Mouse (Mus musculus) liver, embryonic 11.5 days (tissue): Measurements from ENCODE around the gene Hpcal1. TPM values are rescaled to one million over a fixed set of nuclear protein-coding genes. Genes with fewer than 3 reads are reported as not detected.

ENCODE experiments used
- ATAC-seq: fragments of 200-750 bp; cut with Nextera tagmentation; replicated peaks from 2 replicates; pipeline ENCODE4 v1.8.0; 2017; ENCODE audit warnings: moderate number of reproducible peaks, mild to moderate bottlenecking, moderate TSS enrichment, moderate library complexity; ENCODE audit not compliant: low FRiP score
- DNase-seq: peaks from one replicate; pipeline ENCODE4 v3.0.0-alpha.2; 2017; ENCODE audit warnings: low spot score
- H3K27ac ChIP-seq: fragments of 300-500 bp; sonication (generic); 2 replicates; pipeline ENCODE4 v1.5.1; 2014; ENCODE audit warnings: mild to moderate bottlenecking, low read depth, low read length, control low read depth
- H3K27me3 ChIP-seq: fragments of 300-500 bp; sonication (generic); replicated peaks from 2 replicates; pipeline ENCODE4 v1.6.1; 2014; ENCODE audit warnings: low read length, mixed read lengths; ENCODE audit not compliant: control insufficient read depth, insufficient read depth
- H3K36me3 ChIP-seq: fragments of 300-500 bp; sonication (generic); 2 replicates; pipeline ENCODE4 v1.6.1; 2014; ENCODE audit warnings: mild to moderate bottlenecking, low read length, moderate library complexity, mixed read lengths; ENCODE audit not compliant: control insufficient read depth, insufficient read depth
- H3K4me1 ChIP-seq: fragments of 300-500 bp; sonication (generic); replicated peaks from 2 replicates; pipeline ENCODE4 v1.6.1; 2014; ENCODE audit warnings: low read length, mixed read lengths; ENCODE audit not compliant: control insufficient read depth, insufficient read depth
- H3K4me2 ChIP-seq: fragments of 300-500 bp; sonication (generic); 2 replicates; pipeline ENCODE4 v1.6.1; 2014; ENCODE audit warnings: mild to moderate bottlenecking, control low read depth, moderate library complexity
- H3K4me3 ChIP-seq: fragments of 300-500 bp; sonication (generic); 2 replicates; pipeline ENCODE4 v1.5.1; 2014; ENCODE audit warnings: low read depth, low read length, control low read depth
- H3K9ac ChIP-seq: fragments of 300-500 bp; sonication (generic); 2 replicates; pipeline ENCODE4 v1.6.1; 2014; ENCODE audit warnings: low read depth, low read length, control low read depth
- H3K9me3 ChIP-seq: fragments of 300-500 bp; sonication (generic); 2 replicates; pipeline ENCODE4 v1.6.1; 2016; ENCODE audit warnings: low read length, inconsistent platforms, mixed read lengths; ENCODE audit not compliant: control insufficient read depth
- WGBS: fragments of 180-500 bp; shearing (Covaris S2); extraction: QIAGEN DNeasy Blood & Tissue Kit; methylation state at CpG from one replicate; pipeline ENCODE4 v1.1.7; 2014; 5-methylcytosine and 5-hydroxymethylcytosine counted together
- polyA plus RNA-seq: library from polyadenylated mRNA; unstranded; fragments of >200 nt; fragmentation: Nextera tagmentation; extraction: Ambion mirVana; gene quantifications from 2 replicates; pipeline ENCODE4 v1.2.1, GENCODE M21; 2014

Hpcal1 gene
- polyA plus RNA-seq: 30.2 and 31.8 TPM in 2 replicates

DNA sequence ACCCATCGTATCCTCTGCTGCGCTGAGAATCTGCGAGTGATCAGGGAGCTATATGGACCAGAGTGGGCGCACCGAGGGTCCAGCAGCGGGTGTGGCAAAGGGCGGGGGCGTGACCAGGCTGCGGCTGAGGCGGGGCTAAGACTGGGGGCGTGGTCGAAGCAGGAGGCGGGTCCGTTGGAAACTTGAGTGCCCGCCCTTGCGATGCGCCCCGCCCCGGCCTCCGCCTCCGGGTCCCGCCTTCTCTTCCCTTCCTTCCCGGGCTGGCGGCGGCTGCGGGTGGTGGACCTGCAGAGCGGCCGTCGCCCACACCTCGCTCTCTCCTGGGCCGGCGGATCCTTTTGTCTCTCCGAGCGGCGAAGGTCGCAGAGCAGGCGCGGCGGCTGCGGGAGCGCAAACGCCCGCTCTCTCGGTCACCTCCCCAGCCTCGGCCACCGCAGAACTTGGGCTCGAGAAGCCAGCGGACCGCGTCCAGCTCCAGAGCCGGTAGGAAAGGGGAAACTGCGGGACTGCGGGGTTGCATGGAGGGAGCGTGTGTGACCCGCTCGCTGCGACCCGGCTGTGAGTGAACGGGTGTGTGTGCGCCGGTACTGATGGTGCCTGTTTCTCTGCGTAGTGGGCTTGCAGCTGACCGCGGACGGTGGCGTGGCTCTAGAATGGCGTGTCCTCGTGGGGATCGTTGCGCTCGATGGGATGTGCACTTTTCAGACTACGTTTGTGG is at the start of gene Hpcal1:
Gene Hpcal1, plus strand, starts transcription at position 293 of the 718 bp plus-strand sequence.
- Histone ChIP-seq H3K4me3 (peak within 1 kb of the TSS; percentile 62), H3K27ac (no peak within 1 kb of the TSS), H3K9me3 (no peaks in the 10 kb centered on the region), H3K27me3 (no peaks in the 10 kb centered on the region), H3K9ac (peak within 1 kb of the TSS; percentile 56), H3K36me3 (no peaks in the 10 kb centered on the region), H3K4me2 (peak within 1 kb of the TSS; percentile 94), H3K4me1 (peaks cover 13% of the 10 kb centered on the region)
- WGBS: 0% methylated on average over 71 of the region's 72 CpGs
- ATAC-seq (peak; percentile 91), DNase-seq (peak; percentile 98)

DNA sequence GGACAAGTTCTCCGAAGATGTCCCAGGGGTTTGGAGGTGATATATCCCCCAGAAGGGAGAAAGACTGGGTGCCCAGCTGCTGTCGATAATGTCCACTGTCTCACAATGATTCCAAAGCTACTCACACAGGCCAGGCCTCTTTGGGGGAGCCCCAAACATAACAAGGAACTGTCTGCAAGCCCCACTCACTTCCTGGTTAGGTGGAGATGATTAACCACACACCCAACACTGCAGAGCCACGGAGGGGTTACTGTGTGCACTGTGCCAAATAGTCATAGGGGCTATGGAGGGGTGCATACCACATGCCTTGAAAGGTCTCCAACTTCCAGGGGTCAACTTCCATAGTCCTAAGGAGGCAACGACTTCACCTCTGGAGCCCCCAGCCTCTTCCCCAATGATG is 49.4 kb upstream of the Hpcal1 start:
- Histone ChIP-seq H3K9ac (no peak overlapping the region), H3K27me3 (no peaks in the 10 kb centered on the region), H3K4me3 (no peak overlapping the region), H3K4me2 (no peak overlapping the region), H3K9me3 (no peaks in the 10 kb centered on the region), H3K27ac (no peak overlapping the region), H3K4me1 (no peaks in the 10 kb centered on the region), H3K36me3 (no peaks in the 10 kb centered on the region)
- WGBS: 56% methylated on average over 4 of the region's 4 CpGs
- no peak for DNase-seq
- no peak for ATAC-seq

DNA sequence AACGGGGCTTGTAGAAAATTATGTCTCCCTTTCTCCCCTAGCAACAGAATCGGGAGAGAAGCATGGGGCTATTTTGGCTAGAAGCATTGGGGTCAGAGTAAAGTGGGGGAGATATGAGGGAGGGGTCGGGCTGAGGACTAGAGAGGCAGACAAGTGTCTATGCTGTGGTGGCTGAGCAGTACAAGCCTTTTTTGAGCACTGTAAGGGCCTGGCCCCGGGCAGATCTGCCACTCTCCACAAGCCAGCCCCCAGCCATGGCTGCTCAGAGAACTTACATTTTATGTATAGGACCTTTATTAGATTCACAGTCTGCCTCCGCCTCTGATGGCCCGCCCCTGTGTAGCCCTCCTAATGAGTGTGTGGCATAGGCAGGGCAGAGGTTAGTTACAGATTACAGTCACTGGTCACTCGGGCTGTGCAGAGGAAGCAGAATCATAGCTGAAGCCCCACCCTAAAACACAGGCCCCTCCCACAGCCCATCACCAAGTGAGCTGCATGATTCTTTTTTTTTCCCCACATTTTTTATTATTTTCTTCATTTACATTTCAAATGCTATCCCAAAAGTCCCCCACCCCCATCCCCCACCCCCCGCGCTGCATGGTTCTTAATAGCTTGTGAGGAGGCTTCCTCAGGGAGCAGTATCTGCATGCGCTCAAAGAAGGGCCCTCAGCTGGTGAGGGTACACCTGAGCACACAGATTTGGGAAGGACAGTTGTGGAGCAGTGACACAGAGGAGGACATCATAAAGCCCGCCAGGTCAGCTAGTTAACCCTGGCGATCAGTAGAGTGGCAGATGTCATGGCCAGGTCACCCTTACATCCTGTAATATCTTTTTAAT is 46.1 kb upstream of the Hpcal1 start:
- ATAC-seq (no peak), DNase-seq (no peak)
- no peaks in the 10 kb centered on the region for H3K4me1 ChIP-seq
- no peak overlapping the region for H3K27ac ChIP-seq
- no peaks in the 10 kb centered on the region for H3K36me3 ChIP-seq
- no peak overlapping the region for H3K9ac ChIP-seq
- H3K4me2 ChIP-seq: no peak overlapping the region
- H3K27me3 ChIP-seq: no peaks in the 10 kb centered on the region
- no peak overlapping the region for H3K4me3 ChIP-seq
- no peaks in the 10 kb centered on the region for H3K9me3 ChIP-seq
- WGBS: 73% methylated on average over 12 of the region's 12 CpGs

DNA sequence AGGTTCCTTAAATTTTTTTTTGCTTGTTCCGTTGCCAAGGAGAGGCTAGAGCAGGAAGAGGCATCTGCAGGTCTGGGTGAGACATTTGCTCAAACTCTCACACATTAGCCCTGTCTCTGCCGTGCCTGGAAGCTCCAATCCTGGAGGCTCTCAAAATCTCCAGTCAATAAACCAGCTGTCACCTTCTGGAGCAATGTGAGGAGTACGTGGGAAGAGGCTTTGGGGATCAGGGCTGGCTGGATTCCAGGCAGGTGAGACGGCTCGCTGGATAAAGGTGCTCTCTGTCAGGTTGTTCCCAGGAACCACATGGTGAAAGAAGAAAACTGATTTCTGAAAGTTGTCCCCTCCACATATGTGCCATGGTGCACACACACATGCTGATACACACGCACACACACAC is 44.2 kb upstream of the Hpcal1 start:
- Histone ChIP-seq H3K4me1 (no peaks in the 10 kb centered on the region), H3K27ac (no peak overlapping the region), H3K4me3 (no peak overlapping the region), H3K9me3 (no peaks in the 10 kb centered on the region), H3K4me2 (no peak overlapping the region), H3K27me3 (no peaks in the 10 kb centered on the region), H3K9ac (no peak overlapping the region), H3K36me3 (no peaks in the 10 kb centered on the region)
- DNase-seq (no peak), ATAC-seq (no peak)
- 64% methylated on average over 6 of the region's 6 CpGs for WGBS

DNA sequence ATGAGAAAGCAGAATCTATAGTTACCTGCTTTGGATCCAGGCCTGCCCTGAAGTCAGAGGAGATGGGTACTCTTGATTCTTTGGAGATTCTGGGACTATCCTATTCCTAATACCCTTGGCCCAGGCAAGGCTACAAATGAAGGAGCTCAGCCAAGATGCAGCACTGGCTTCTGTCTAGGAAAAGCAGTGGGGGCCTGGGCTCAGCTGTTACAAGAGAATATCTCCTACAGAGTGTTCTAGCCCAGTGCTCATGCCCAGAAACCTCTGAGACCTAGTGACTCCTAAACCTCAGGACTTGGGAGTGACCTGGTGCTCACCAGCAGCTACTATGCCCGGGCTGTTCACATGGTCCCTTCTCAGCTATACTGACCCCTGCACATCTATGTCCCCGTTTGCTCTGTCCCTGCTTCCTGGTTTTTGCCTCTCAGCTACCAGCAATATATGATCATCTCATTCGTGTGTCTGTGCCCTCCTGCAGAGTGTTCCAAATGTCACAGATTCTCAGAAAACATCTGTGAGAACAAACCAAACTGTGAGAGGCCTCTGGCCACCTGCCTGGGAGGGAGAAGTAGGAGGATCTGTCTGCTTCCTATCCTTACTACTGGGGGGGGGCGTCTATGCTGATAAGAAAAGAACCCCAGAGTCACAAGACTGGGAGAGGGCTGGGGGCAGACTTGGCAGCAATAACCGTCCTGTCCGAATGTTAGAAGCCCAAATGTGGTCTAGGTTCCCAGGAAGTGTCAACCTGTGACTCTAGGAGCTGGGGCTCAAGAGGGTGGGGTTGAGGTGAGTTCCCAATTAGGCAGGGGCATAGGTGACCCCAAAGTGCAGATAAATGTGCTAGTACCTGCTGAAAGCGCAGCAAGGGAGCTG is 39.2 kb upstream of the Hpcal1 start:
- H3K36me3 ChIP-seq: no peaks in the 10 kb centered on the region
- WGBS: 59% methylated on average over 7 of the region's 7 CpGs
- H3K27me3 ChIP-seq: no peaks in the 10 kb centered on the region
- no peak overlapping the region for H3K9ac ChIP-seq
- no peak overlapping the region for H3K4me3 ChIP-seq
- no peak overlapping the region for H3K4me2 ChIP-seq
- DNase-seq (no peak), ATAC-seq (no peak)
- H3K9me3 ChIP-seq: no peaks in the 10 kb centered on the region; the same call in 1 of the 2 replicates
- H3K4me1 ChIP-seq: no peaks in the 10 kb centered on the region
- H3K27ac ChIP-seq: no peak overlapping the region

DNA sequence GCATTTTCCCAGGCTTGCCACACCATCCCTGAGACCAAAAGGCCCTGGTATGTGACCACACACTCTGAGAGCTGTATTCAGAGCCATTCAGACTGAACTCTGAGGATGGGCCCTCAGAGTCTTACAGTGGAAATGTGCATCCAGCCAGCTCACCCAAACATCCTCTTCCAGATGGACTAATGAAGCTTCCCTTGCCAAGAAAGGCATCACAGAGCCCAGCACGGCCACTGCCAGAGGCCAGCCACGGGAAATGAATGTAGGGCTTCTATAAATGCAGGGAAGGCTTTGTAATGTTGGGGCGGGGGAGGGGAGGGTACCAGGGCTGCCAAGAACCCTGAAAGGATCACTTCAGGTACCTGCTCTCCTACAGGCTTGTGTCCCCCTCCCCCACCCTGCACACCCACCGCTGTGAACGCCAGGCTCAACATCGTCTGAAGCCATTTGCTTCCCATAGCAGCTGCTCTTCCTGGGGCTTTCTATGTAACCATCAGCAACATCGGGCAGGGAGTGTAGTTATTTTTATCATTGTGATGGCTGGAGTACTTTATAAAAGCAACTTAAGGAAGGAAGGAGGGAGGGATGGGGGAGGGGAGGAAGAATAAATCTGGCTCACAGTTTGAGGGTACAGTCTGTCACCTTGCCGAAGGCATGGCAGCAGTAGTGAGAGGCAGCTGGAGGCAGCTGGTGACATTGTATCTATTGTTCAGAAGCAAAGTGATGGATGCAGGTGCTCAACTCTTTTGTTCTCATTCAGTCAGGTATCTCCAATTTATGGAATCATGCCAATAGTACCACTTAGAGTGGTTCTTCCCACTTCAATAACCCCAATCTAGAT is 38.2 kb upstream of the Hpcal1 start:
- Histone ChIP-seq H3K9me3 (no peaks in the 10 kb centered on the region; the same call in 1 of the 2 replicates), H3K4me3 (no peak overlapping the region), H3K9ac (no peak overlapping the region), H3K4me1 (no peaks in the 10 kb centered on the region), H3K36me3 (no peaks in the 10 kb centered on the region), H3K27me3 (no peaks in the 10 kb centered on the region), H3K4me2 (no peak overlapping the region), H3K27ac (no peak overlapping the region)
- ATAC-seq (no peak), DNase-seq (no peak)
- WGBS: 55% methylated on average over 8 of the region's 8 CpGs

DNA sequence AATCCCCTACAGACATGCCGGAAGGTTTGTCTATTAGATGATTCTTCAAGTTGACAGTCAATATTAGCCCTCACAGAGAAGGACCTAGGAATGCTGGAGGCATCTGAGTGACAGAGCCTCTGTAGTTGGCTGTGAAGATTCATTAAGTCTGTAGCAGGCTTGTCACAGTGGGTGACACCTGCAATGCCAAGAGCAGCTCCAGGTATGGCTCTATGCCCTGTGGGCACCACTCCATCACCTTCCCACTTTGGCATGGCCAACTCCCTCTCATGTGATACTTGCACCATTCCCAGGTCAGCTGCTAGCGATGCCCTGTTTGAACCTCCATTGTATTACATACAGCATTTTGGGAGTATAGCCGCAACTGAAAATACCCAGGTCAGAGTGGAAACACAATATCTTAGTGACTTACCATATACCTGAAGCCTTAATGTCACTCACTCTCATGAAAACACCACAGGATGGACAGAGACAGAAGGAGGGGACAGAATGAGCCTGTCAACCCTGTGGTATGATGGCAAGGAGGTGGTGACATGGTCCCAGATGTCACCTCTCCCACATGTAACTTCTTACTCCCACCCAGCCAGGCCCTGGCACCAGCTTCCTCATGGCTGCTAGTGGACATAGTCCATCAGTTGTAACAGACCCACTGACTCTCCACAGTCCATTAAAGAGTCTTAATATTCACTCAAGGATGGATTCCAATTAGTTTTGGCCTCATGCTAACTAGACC is 37.4 kb upstream of the Hpcal1 start:
- no peak for DNase-seq
- no peak overlapping the region for H3K4me3 ChIP-seq
- H3K36me3 ChIP-seq: no peaks in the 10 kb centered on the region
- WGBS: 92% methylated on average over 3 of the region's 3 CpGs
- H3K9ac ChIP-seq: no peak overlapping the region
- no peaks in the 10 kb centered on the region; the same call in 1 of the 2 replicates for H3K9me3 ChIP-seq
- H3K27me3 ChIP-seq: no peaks in the 10 kb centered on the region
- no peak overlapping the region for H3K4me2 ChIP-seq
- no peaks in the 10 kb centered on the region for H3K4me1 ChIP-seq
- no peak for ATAC-seq
- no peak overlapping the region for H3K27ac ChIP-seq
